21 mouse cellular contexts compared by ENCODE assay signal in the genomic region with DNA sequence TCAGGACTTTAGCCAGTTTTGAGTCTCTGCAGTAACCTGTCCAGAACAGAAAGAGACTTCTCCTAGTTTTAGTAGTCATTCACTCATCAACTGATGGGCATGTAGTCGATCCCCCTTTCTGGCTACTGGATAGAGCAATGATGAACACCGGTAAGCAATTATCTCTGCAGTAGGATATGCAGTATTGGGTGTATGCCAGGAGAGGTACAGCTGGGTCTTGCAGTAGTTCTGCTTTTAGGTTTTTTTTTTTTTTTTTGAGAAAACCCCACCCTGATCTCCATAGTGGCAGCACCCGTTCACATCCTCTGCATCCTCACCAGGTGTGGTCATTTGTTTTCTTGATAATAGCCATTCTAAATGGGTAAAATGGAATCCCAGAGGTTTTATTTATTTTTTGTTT.
A peak's percentile ranks its signal among the peaks of the same experiment; 100 is the strongest.
DNase-seq lines count a peak whose midpoint lies in the region; TF ChIP-seq lines count a peak whose summit lies in the region.
"Had no signal": no experiment of that assay in that cellular context is flagged by ENCODE, and none has a peak within 500 bp of the region (broad histone marks: within the 10 kb centered on the region; RNA-seq: fewer than 3 reads in every experiment).

No protein-coding gene starts in this region.

- dilution Hi-C loops in CH12.LX (cut with MboI; ENCODE audit: extremely low pct_ligation_motif_present, extremely low pct_unique_long_range_greater_than_20kb, low sequenced_read_pairs) = no loop called here

- no peak for TF ChIP-seq CTCF in CH12.LX (conservative IDR thresholded peaks at IDR 0.05 in 1 of 2, IDR thresholded peaks at IDR 0.05 in 1 of 2; ENCODE audit: low read depth in 2 of 2, low read length in 2 of 2)

- TF ChIP-seq EP300 in CH12.LX (IDR thresholded peaks at IDR 0.05; ENCODE audit: low read length) = no peak

- no peak overlapping the region for H3K4me2 ChIP-seq in CH12.LX (ENCODE audit: insufficient read depth, low read depth, poor library complexity, severe bottlenecking)
- H3K4me2 ChIP-seq: embryonic facial prominence, embryonic 12.5 days; forebrain, embryonic 13.5 days; forebrain, embryonic 15.5 days had no signal

- no peaks in the 10 kb centered on the region for H3K9me3 ChIP-seq in CH12.LX (replicated peaks; ENCODE audit: low read length)
- H3K9me3 ChIP-seq: embryonic facial prominence, embryonic 10.5 days; embryonic facial prominence, embryonic 12.5 days; forebrain, embryonic 13.5 days; forebrain, embryonic 15.5 days; G1E had no signal

- no peak for TF ChIP-seq POLR2A in CH12.LX (IDR thresholded peaks at IDR 0.05; ENCODE audit: low read depth, low read length)

- in situ Hi-C loops in CH12.LX (cut with MboI; ENCODE audit: low pct_ligation_motif_present, low pct_unique_long_range_greater_than_20kb, low sequenced_read_pairs) = no loop called here

- H3K4me1 ChIP-seq in CH12.LX (ENCODE audit: control insufficient read depth in 1 of 2, insufficient read depth in 2 of 2) = peaks cover 4 to 43% of the 10 kb centered on the region in 2 experiments
- H3K4me1 ChIP-seq: embryonic facial prominence, embryonic 10.5 days; forebrain, embryonic 13.5 days; forebrain, embryonic 15.5 days had no signal

- H3K9ac ChIP-seq in CH12.LX (ENCODE audit: insufficient read depth, low read depth) = no peak overlapping the region
- H3K9ac ChIP-seq: embryonic facial prominence, embryonic 12.5 days; forebrain, embryonic 13.5 days; forebrain, embryonic 15.5 days; forebrain, postnatal 0 days had no signal

- H3K27me3 ChIP-seq in CH12.LX (replicated peaks) = no peaks in the 10 kb centered on the region
- no peaks in the 10 kb centered on the region for H3K27me3 ChIP-seq in splenic B cell, adult 2 months (ENCODE audit: control insufficient read depth, insufficient read depth, low read length, poor library complexity, severe bottlenecking)
- H3K27me3 ChIP-seq: embryonic facial prominence, embryonic 12.5 days; forebrain, embryonic 13.5 days; forebrain, embryonic 15.5 days; Patski had no signal

- H3K4me3 ChIP-seq in CH12.LX (replicated peaks in 1 of 3; ENCODE audit: low read depth in 2 of 3, low read length in 2 of 3, poor library complexity in 1 of 3) = no peak overlapping the region
- H3K4me3 ChIP-seq: embryonic facial prominence, embryonic 10.5 days; embryonic facial prominence, embryonic 12.5 days; forebrain, embryonic 13.5 days; forebrain, embryonic 15.5 days had no signal

- H3K79me2 ChIP-seq in CH12.LX (replicated peaks; ENCODE audit: control insufficient read depth, extremely low read depth, insufficient read depth, poor library complexity, severe bottlenecking) = no peaks in the 10 kb centered on the region

- H3K36me3 ChIP-seq in CH12.LX (replicated peaks in 1 of 2; ENCODE audit: control insufficient read depth in 1 of 2, insufficient read depth in 1 of 2, low read length in 1 of 2) = peaks cover 0 to 5% of the 10 kb centered on the region in 2 experiments
- no peaks in the 10 kb centered on the region; the same call in 1 of the 2 replicates for H3K36me3 ChIP-seq in splenic B cell, adult 2 months (ENCODE audit: control insufficient read depth, insufficient read depth, low read length, poor library complexity, severe bottlenecking)
- H3K36me3 ChIP-seq: embryonic facial prominence, embryonic 10.5 days; embryonic facial prominence, embryonic 12.5 days; forebrain, embryonic 15.5 days had no signal

- no peak overlapping the region for H3K27ac ChIP-seq in CH12.LX (ENCODE audit: insufficient read depth, low read depth)
- H3K27ac ChIP-seq: embryonic facial prominence, embryonic 10.5 days; embryonic facial prominence, embryonic 12.5 days; forebrain, embryonic 13.5 days; forebrain, embryonic 15.5 days had no signal

- TF ChIP-seq RAD21 in CH12.LX (IDR thresholded peaks at IDR 0.05; ENCODE audit: low read depth, low read length) = no peak

- peak; percentile 25 for DNase-seq in 416B (ENCODE audit: low read depth)
- DNase-seq in CH12.LX (ENCODE audit: extremely low read depth) = peak; percentile 34
- peak; percentile 50 for DNase-seq in MEL-GATA-1-ER (ENCODE audit: extremely low read depth, low read depth)
- DNase-seq in splenic B cell, adult 2 months (ENCODE audit: low read depth, low spot score) = peak; percentile 38
- no peak for DNase-seq in cerebellum, postnatal 36 days
- DNase-seq in c-Kit-positive CD71-positive TER-119-positive erythroid progenitor cells, embryonic 14.5 days (ENCODE audit: low spot score) = no peak
- DNase-seq in B cell, adult 2 months = no peak
- DNase-seq: adrenal gland, adult 8-10 months; adrenal gland, postnatal 25 days; cerebellum, adult 11-12 months; cerebellum, adult 2 months; cerebellum, adult 9-10 months; cerebellum, postnatal 10 days; cerebellum, postnatal 25 days; forebrain, postnatal 0 days had no signal

TF ChIP-seq in CH12.LX, 34 proteins besides CTCF, POLR2A, EP300 and RAD21:
- TF ChIP-seq ZNF384 (IDR thresholded peaks at IDR 0.05; ENCODE audit: low read depth, low read length) = peak; percentile 89
- no peak for TF ChIP-seq ELF1 (IDR thresholded peaks at IDR 0.05; ENCODE audit: low read depth, low read length)

Comparison
In these comparisons a context has a peak if more than half of its experiments do, and no peak if none do; other contexts are left out.
1. DNase-seq: peak in 416B (single experiment), CH12.LX (single experiment), MEL-GATA-1-ER (single experiment) and splenic B cell, adult 2 months (single experiment); none in cerebellum, postnatal 36 days (0 of 2), c-Kit-positive CD71-positive TER-119-positive erythroid progenitor cells, embryonic 14.5 days (single experiment) and B cell, adult 2 months (0 of 2).